Mouse (Mus musculus) G1E (cell line): ENCODE results near the gene Nsdhl. TPM values are rescaled to one million over a fixed set of nuclear protein-coding genes. Genes with fewer than 3 reads are reported as not detected.

Experiments used
- ATAC-seq: 2 replicates; pipeline ENCODE4 v1.8.0; 2016; ENCODE audit warnings: mild to moderate bottlenecking; ENCODE audit not compliant: insufficient number of reproducible peaks, poor library complexity, low FRiP score, severe bottlenecking; ENCODE audit errors: extremely low read depth
- DNase-seq: peaks from one replicate; pipeline ENCODE4 v3.0.0; 2012; ENCODE audit warnings: low spot score
- H3K27me3 ChIP-seq: 2 replicates; pipeline ENCODE4 v1.6.1; 2012; ENCODE audit warnings: mild to moderate bottlenecking, low read length, inconsistent platforms; ENCODE audit not compliant: insufficient read depth
- H3K36me3 ChIP-seq: replicated peaks from 2 replicates; pipeline ENCODE3; 2012; ENCODE audit warnings: mild to moderate bottlenecking, inconsistent platforms
- H3K4me1 ChIP-seq: 2 replicates; pipeline ENCODE4 v1.6.1; 2012; ENCODE audit warnings: low read depth, low read length, inconsistent platforms, mixed read lengths; ENCODE audit not compliant: insufficient read depth
- H3K4me3 ChIP-seq: 2 replicates; pipeline ENCODE4 v1.5.1; 2012; ENCODE audit warnings: low read depth, mild to moderate bottlenecking, inconsistent platforms, low read length, moderate library complexity, mixed read lengths
- H3K9me3 ChIP-seq: replicated peaks from 2 replicates; pipeline ENCODE4 v1.6.1; 2012; ENCODE audit warnings: inconsistent platforms
- CTCF ChIP-seq: IDR thresholded peaks from 2 replicates; pipeline ENCODE4 v1.5.1; 2012; ENCODE audit warnings: low read depth, low read length, inconsistent platforms, mixed read lengths
- GATA1 ChIP-seq: IDR thresholded peaks from 2 replicates; pipeline ENCODE4 v1.6.1; 2012; ENCODE audit warnings: borderline replicate concordance, low read length, inconsistent platforms, mixed read lengths
- GATA2 ChIP-seq: IDR thresholded peaks from 2 replicates; pipeline ENCODE4 v1.6.1; 2012; ENCODE audit warnings: low read depth, low read length, inconsistent platforms, borderline replicate concordance
- POLR2AphosphoS5 ChIP-seq: IDR thresholded peaks from 2 replicates; pipeline ENCODE4 v1.6.1; 2012; ENCODE audit warnings: low read depth, low read length, inconsistent platforms; ENCODE audit not compliant: insufficient replicate concordance
- TAL1 ChIP-seq: conservative IDR thresholded peaks from 2 replicates; pipeline ENCODE4 v1.6.1; 2012; ENCODE audit warnings: low read depth, low read length, inconsistent platforms, mixed read lengths
- polyA plus RNA-seq: library from polyadenylated mRNA; stranded (reverse); fragments of >175 nt; gene quantifications from 2 replicates; pipeline ENCODE4 v1.2.3, GENCODE M21; 2012
- total RNA-seq, 2 experiments: library from RNA; stranded (forward) in 1 of 2; stranded (reverse) in 1 of 2; fragments of 200-1000 nt in 1 of 2; fragments of >200 nt in 1 of 2; fragmentation: Nextera tagmentation in 1 of 2; gene quantifications; 2 replicates each; pipeline ENCODE4 v1.2.3; 2014 to 2017

The Nsdhl gene
- total and polyA plus RNA-seq, 3 experiments = 2.0 to 50.2 (median 41.9) TPM

GRCm38 (mm10) chrX:72911611-72912010 lies 6.7 kb upstream of the Nsdhl start:
- Histone ChIP-seq H3K27me3 (no peaks in the 10 kb centered on the region), H3K4me1 (no peaks in the 10 kb centered on the region), H3K4me3 (no peak overlapping the region), H3K9me3 (no peaks in the 10 kb centered on the region), H3K36me3 (peaks cover 20% of the 10 kb centered on the region)
- TF ChIP-seq GATA1 (no peak), GATA2 (no peak), CTCF (no peak), TAL1 (no peak), POLR2AphosphoS5 (no peak)
- ATAC-seq = peak; percentile 40; the same call in 1 of the 2 replicates
- no peak for DNase-seq

DNA sequence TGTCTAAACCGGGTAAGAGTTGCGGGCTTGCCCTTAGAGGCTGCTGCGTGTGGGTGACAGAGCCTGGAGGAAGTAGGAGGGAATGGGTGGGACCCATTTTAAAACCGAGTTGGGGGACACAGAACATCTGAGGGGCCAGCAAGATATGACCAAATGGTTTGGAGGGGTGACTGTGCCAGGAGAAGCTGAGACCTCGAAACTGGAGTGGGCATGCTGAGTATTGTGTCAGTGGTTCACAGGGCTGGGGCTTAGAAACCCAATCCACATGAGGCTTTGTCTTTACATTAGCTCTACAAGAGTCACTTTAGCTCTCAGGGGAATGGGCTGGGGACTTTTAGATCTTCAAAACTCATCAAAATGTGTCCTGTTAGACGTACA lies 314 bp downstream of the Nsdhl start:
- DNase-seq = no peak
- peaks cover 27% of the 10 kb centered on the region for H3K36me3 ChIP-seq
- no peaks in the 10 kb centered on the region for H3K27me3 ChIP-seq
- H3K4me3 ChIP-seq = peak overlapping the region; percentile 79
- H3K9me3 ChIP-seq = no peaks in the 10 kb centered on the region
- ATAC-seq = no peak
- H3K4me1 ChIP-seq = peaks cover 16% of the 10 kb centered on the region
- TF ChIP-seq GATA2 = no peak
- TF ChIP-seq TAL1 = no peak
- no peak for TF ChIP-seq CTCF
- TF ChIP-seq GATA1 = no peak
- no peak for TF ChIP-seq POLR2AphosphoS5

DNA sequence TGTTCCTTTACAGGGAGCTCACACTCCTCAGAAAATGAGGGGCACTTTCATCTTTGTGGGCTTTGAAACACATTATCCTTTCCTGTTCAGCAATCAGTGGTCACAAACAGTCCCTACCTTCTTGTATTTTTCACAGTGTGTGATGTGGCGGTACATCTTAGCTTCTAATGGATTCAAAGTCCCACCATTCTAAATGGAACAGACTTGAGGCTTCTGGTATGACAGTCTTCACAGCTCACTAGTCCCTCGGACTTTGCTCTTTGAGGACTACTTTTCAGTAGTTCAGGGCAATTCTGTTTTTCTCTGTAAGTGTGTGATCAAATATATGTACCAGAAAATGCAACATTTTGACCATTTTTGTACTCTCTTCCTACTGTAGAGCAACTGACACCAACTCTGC lies 3.0 kb downstream of the Nsdhl start:
- Histone ChIP-seq H3K4me3 (no peak overlapping the region; the same call in 1 of the 2 replicates), H3K36me3 (peaks cover 33% of the 10 kb centered on the region), H3K27me3 (no peaks in the 10 kb centered on the region), H3K4me1 (peaks cover 16% of the 10 kb centered on the region), H3K9me3 (no peaks in the 10 kb centered on the region)
- TF ChIP-seq POLR2AphosphoS5 (no peak), CTCF (no peak), GATA1 (no peak), TAL1 (no peak), GATA2 (no peak)
- no peak for ATAC-seq
- no peak for DNase-seq

- TF ChIP-seq GATA1 = no peak
- TF ChIP-seq CTCF = no peak
- TF ChIP-seq TAL1 = no peak
- no peak for TF ChIP-seq GATA2
- no peak for TF ChIP-seq POLR2AphosphoS5
- ATAC-seq (no peak), DNase-seq (no peak)
- Histone ChIP-seq H3K27me3 (no peaks in the 10 kb centered on the region), H3K36me3 (peaks cover 82% of the 10 kb centered on the region), H3K9me3 (no peaks in the 10 kb centered on the region), H3K4me1 (no peaks in the 10 kb centered on the region), H3K4me3 (no peak overlapping the region)
Measured at GRCm38 (mm10) chrX:72953464-72953863, 35.1 kb downstream of the Nsdhl start.

GRCm38 (mm10) chrX:72956486-72956885 lies 38.1 kb downstream of the Nsdhl start:
- no peaks in the 10 kb centered on the region for H3K27me3 ChIP-seq
- no peaks in the 10 kb centered on the region for H3K9me3 ChIP-seq
- H3K4me1 ChIP-seq = no peaks in the 10 kb centered on the region
- H3K4me3 ChIP-seq = no peak overlapping the region
- no peak for TF ChIP-seq GATA2
- no peak for TF ChIP-seq CTCF
- TF ChIP-seq POLR2AphosphoS5 = no peak
- no peak for TF ChIP-seq GATA1
- TF ChIP-seq TAL1 = no peak
- peaks cover 89% of the 10 kb centered on the region for H3K36me3 ChIP-seq
- ATAC-seq = no peak
- DNase-seq = no peak

DNA sequence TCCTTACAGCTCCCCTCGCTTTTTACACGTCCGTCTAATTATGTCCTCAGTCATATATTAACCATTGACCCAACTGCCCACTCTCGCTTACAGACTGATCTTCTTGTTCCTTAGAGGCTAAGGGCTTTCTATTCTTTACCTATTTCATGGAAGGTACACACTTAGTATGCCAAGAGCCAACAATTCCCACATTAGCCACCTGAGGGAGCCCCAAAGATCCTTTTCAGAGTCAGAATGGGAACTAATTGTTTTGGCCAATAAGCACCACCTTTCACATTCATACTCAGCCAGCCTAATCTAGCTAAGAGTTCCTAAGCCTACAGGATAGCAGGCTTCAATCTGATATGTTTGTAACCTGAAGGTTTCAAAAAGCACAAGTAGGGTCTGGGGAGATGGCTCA lies 42.1 kb downstream of the Nsdhl start:
- Histone ChIP-seq H3K4me3 (no peak overlapping the region), H3K4me1 (no peaks in the 10 kb centered on the region), H3K36me3 (peaks cover 79% of the 10 kb centered on the region), H3K9me3 (no peaks in the 10 kb centered on the region), H3K27me3 (no peaks in the 10 kb centered on the region)
- TF ChIP-seq TAL1 = no peak
- TF ChIP-seq GATA2 = no peak
- TF ChIP-seq GATA1 = no peak
- no peak for TF ChIP-seq CTCF
- TF ChIP-seq POLR2AphosphoS5 = no peak
- ATAC-seq (no peak), DNase-seq (no peak)

- Histone ChIP-seq H3K9me3 (no peaks in the 10 kb centered on the region), H3K4me3 (no peak overlapping the region), H3K36me3 (peaks cover 68% of the 10 kb centered on the region), H3K4me1 (no peaks in the 10 kb centered on the region), H3K27me3 (no peaks in the 10 kb centered on the region)
- no peak for TF ChIP-seq GATA1
- TF ChIP-seq CTCF = no peak
- no peak for TF ChIP-seq POLR2AphosphoS5
- no peak for TF ChIP-seq GATA2
- no peak for TF ChIP-seq TAL1
- no peak for ATAC-seq
- DNase-seq = no peak
Measured at GRCm38 (mm10) chrX:72961511-72961910, 43.2 kb downstream of the Nsdhl start.
